Mouse (Mus musculus): ENCODE measurements around the gene Wdr54. TPM values are rescaled to one million over a fixed set of nuclear protein-coding genes. Genes with fewer than 3 reads are reported as not detected.
"Not testable (repeated sequence)": the region's sequence is repeated elsewhere in the genome, so short reads cannot be mapped to it uniquely, and the experiment has no call there.

Wdr54 gene
- total RNA-seq, 2 experiments from 2014 or later = 25.0 to 32.0 TPM

DNA sequence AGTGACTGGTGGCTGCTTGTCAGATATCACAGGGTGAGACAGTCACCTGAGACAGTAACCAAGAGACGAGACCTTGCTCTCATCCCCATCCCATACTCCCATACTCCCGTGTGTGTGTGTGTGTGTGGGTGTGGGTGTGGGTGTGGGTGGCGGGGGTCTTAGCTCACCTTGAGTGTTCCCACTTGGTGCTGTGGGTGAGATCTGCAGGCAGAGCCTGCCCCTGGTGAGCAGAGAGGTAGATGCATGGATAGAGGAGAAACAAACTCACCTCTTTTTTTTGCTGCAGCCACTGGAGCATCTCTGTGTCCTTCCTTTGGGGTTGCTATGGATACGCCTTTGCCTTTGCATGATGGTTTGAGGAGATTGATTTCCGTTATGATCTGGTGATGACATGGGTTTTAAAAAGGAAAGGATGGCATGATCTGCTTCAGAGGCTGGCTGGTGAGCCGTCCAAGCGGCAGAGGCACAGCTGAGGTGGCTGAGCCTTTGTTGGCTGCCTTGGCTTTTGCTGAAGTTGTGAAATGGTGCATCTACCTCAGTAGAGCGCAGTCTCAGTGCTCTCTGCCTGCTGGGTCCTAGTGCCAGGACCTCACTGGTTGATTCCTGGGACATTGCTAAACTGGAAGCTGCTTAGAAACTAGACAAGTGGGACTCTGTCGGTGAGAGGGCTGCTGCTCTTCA, 16.2 kb upstream of the Wdr54 start:
- peak overlapping the region; percentile 65 for H3K4me3 ChIP-seq
- H3K27ac ChIP-seq = peak overlapping the region; percentile 90
- peak; percentile 75 to 77 for DNase-seq (ENCODE audit: low spot score in 2 of 2)
- no peak for TF ChIP-seq CTCF (conservative IDR thresholded peaks at IDR 0.05)

DNA sequence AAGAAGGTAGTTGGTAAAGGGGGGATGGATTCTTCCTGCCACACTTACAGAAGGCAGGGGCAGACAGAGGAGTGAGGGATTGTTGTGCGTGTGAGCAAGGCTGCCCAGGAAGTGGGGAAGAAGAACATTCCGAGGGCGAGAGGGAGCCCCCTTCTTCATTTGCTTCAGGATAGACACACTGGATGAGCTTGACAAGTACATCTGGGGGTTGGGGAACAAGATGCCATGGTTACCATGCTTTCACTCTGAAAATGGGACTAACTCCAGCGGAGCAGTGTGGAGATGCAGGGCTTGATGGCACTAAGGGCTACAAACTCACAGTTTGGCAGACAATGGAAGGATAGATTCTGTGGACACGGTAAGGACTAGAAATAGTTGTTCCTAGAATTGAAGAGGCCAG, 14.9 kb upstream of the Wdr54 start:
- TF ChIP-seq CTCF (conservative IDR thresholded peaks at IDR 0.05) = no peak
- Histone ChIP-seq H3K27ac (peak overlapping the region; percentile 90), H3K4me3 (peak overlapping the region; percentile 65)
- peak in 1 of 2 experiments; percentile 39 for DNase-seq (ENCODE audit: low spot score in 2 of 2)

DNA sequence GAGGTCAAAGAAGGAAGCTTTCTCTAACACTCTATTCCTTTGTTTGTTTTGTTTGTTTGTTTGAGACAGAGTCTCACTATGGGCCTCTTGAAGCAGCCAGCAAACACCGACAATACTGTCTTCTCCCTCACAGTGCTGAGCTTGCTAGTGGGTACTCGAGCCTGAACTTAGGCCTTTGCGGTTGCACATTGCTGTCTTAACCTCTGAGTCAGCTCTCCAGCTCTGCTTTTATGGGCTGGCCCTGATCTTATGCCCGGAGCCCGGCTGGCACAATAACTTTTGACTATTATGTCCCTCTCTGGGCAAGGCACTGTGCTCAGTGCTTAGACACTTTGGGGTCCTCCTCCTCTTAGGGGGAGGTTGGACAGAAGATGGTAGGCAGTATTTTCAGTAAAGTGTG, 13.7 kb upstream of the Wdr54 start:
- peak overlapping the region; percentile 90 for H3K27ac ChIP-seq
- no peak for DNase-seq (ENCODE audit: low spot score in 2 of 2)
- TF ChIP-seq CTCF (conservative IDR thresholded peaks at IDR 0.05) = no peak
- H3K4me3 ChIP-seq = peak overlapping the region; percentile 65; the same call in 1 of the 2 replicates

DNA sequence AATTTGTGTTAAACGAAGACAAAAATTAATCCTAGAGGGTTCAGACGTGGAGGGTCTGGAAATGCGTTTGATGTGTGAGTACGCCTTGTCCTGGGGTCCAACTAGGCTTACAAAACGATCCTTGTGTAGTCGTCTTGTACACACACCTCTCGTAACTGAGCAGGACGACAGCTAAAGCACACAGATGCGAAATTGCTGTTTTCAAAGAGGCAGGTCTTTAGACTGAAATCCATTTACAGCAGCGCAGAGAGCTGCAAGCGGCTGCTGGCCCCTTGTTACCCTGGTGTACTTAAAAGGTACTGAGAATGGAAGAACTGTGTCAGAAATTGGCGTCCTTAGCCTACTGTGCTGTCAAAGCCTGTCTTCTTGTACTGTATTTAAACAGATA, 10.0 kb upstream of the Wdr54 start:
- peak overlapping the region; percentile 96 for H3K27ac ChIP-seq
- peak; percentile 57 for TF ChIP-seq CTCF (conservative IDR thresholded peaks at IDR 0.05)
- DNase-seq (ENCODE audit: low spot score in 2 of 2) = no peak
- H3K4me3 ChIP-seq = peak overlapping the region; percentile 92

DNA sequence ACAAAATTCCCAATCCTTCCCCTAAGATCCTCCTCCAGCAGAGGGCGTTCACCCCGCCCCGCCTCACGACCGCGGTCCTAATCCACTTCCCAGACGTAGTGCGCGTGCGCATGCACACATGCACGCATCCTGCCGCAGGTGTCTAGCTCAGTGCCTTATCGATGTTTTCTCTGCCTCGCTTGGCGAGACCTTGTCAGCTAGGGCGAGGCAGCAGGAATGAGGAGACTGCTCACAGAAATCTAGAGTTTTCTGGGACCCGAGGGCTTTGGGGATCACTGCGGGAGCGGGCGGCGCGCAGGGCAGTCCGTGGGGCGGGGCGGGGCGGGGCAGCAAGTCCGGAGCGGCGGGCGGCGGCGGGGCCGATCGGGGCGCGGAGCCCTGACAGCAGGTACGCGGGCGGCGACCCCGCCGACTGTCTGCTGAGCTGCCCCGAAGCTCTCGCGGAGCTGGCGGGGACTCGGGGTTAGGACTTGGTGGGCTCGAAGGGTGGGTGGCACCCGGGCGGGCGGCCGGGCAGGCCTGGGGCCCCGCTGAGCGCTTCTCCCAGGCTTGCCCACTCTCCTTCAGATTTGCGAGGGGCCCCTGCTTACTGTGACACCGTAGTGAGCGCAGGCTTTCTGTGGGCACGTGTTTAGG, 9.5 kb upstream of the Wdr54 start, which contains the start of gene Dctn1:
TSS of gene Dctn1 (plus strand) at position 314 of the 636 bp plus-strand sequence.
- TF ChIP-seq CTCF (conservative IDR thresholded peaks at IDR 0.05) = peak; percentile 88
- DNase-seq (ENCODE audit: low spot score in 2 of 2) = peak; percentile 93 to 94
- H3K27ac ChIP-seq = peak within 1 kb of the TSS; percentile 96
- H3K4me3 ChIP-seq = peak within 1 kb of the TSS; percentile 92

DNA sequence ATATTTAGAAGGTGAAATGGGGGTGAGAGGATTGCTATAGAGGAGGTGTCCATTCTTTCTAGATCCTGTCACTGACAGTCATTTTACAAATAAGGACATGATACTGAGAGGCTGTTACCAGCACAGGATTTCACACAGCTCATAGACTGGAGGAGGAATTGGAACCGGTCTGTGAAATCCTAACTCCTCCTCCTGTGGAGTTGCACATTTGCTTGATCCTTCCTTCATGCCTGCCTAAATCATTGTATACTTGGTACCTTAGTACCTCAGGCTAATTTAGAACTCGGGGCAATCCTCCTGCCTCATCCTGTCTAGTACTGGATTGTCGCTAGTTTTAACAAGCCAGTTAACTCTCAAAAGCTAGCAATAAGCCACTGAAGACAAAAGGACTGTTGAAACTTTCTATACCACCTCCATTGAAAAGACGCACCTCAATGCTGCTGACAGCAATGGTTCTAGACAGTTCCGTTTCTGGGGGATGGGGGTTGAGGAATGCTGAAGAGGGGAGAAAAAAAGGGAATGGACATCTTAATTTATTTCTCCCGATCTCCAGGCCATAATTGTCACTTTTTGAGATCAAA, 8.9 kb upstream of the Wdr54 start:
- DNase-seq (ENCODE audit: low spot score in 2 of 2) = peak in 1 of 2 experiments; percentile 33
- Histone ChIP-seq H3K27ac (peak overlapping the region; percentile 96), H3K4me3 (peak overlapping the region; percentile 92)
- no peak for TF ChIP-seq CTCF (conservative IDR thresholded peaks at IDR 0.05)

DNA sequence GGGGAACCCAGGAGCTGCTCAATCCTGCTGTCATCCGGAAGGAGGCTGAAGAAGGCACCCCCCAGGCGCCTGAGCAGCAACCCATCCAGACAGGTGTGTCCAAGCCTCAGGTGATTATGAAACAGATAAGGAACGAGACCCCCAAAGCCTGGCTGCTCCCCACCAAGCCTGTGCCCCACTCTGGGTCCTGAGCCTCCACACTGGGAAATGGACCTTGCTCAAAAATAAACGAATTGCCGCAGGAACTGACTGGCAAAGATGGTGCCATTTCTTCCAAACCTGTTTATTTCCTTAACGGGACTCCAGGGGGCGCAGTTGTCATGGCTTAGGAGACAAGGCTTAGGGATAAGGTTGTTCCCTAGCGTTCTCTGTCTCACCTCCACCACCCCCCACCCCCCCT, 6.5 kb upstream of the Wdr54 start:
- peak; percentile 79 for TF ChIP-seq CTCF (conservative IDR thresholded peaks at IDR 0.05)
- no peak overlapping the region for H3K27ac ChIP-seq
- peak; percentile 43 to 66 for DNase-seq (ENCODE audit: low spot score in 2 of 2)
- peak overlapping the region; percentile 38 for H3K4me3 ChIP-seq

DNA sequence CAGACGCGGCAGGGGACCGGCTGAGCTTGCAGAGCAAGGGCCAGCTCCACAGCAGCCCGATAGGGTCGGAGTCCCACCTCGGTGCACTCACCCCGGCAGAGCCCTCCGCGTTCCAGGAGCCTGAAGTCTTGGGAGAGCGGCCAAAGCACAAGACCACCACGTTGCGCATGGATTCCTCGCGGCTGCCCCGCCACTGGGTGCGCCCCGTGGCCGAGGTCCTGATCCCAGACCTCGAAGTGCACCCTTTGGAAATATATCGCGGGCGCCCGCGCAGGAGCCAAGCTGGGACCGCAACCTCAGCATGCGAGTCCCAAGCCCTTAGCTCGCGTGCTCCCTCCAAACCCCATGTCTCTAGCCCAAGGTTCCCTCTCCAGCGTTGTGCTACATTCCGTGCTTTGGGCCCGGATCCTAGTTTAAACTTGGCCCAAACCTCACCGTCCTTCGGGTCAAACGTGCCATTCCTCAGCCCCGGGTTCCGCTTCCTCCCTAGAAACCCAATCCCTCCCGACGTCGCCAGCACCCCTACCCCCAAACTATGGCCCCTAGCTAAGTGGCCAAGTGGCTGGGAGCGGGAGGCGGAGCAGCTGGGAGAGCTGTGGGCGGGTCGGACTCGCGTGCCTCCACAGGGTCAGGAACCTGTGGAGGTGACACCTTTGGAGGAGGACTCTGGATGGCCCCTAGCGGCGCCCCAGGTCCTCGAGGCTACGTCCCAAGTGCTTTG, 5.9 kb upstream of the Wdr54 start:
- no peak for TF ChIP-seq CTCF (conservative IDR thresholded peaks at IDR 0.05)
- H3K4me3 ChIP-seq = peak overlapping the region; percentile 38
- no peak for DNase-seq (ENCODE audit: low spot score in 2 of 2)
- no peak overlapping the region for H3K27ac ChIP-seq

DNA sequence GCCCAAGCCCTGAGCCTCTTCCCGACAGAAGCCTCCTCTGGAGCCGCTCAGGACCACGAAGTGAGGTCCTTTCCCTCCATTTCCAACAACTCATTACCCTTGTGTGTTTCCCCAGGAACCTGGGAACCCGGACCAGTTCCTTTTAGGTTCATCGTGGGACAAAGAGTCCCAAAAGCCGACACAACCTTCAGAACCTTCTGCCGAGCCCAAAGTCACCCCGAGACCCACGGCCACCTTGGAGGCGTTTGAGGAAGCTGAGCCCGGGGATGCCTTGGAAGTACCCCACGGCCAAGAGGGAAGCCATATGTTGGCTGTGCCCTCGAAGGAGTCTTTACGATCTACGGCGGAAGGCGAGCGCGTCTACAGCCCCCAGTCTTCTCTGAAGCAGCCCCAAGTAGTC, 5.2 kb upstream of the Wdr54 start:
- H3K4me3 ChIP-seq = no peak overlapping the region
- DNase-seq (ENCODE audit: low spot score in 2 of 2) = no peak
- no peak overlapping the region for H3K27ac ChIP-seq
- TF ChIP-seq CTCF (conservative IDR thresholded peaks at IDR 0.05) = no peak

DNA sequence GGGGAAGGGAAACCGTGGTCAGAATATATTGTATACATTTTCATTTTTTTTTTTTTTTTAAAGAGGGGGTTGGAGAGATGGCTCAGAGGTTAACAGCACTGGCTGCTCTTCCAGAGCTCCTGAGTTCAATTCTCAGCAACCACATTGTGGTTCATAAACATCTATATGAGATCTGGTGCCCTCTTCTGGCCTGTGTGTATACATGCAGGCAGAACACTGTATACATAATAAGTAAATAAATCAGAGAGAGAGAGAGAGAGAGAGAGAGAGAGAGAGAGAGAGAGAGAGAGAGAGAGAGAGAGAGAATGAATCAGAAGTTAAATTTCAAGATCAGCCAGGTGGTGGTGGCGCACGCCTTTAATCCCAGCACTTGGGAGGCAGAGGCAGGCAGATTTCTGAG, 3.3 kb upstream of the Wdr54 start:
- H3K4me3 ChIP-seq; DNase-seq (ENCODE audit: low spot score in 2 of 2); H3K27ac ChIP-seq: not testable (repeated sequence)
- peak; percentile 69 for TF ChIP-seq CTCF (conservative IDR thresholded peaks at IDR 0.05)

DNA sequence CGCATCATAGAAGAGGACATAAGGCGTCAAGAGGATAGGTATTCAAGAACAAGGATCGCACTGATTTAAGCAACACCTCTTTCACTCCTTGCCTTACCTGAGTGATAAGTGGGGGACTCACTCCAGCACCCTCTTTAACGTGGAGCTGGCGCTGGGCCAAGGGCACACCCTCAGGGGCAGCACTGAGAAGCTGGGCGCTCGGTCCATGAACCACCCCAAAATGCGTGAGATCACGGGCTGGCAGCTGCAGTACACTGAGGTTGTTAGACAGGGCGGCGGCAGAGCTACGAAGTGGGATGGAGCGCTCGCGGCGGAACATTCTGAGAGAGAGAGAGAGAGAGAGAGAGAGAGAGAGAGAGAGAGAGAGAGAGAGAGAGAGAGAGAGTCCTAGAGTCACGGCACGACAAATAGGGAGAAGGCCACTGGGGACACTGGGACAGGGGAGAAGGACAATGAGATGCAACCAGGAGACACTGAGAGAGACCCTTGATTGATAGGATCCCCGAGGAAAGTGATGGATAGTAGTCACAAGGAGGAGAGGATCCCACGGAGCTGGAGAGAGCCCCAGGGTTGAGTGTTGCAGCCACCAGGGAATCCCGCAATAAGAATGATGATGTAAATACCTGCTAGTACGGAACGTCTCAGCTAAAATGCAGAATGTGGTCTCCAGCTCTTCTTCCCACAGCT, 502 bp downstream of the Wdr54 start:
- no peak for TF ChIP-seq CTCF (conservative IDR thresholded peaks at IDR 0.05)
- DNase-seq (ENCODE audit: low spot score in 2 of 2) = peak in 1 of 2 experiments; percentile 43
- peak overlapping the region; percentile 83 for H3K27ac ChIP-seq
- peak overlapping the region; percentile 78 for H3K4me3 ChIP-seq

DNA sequence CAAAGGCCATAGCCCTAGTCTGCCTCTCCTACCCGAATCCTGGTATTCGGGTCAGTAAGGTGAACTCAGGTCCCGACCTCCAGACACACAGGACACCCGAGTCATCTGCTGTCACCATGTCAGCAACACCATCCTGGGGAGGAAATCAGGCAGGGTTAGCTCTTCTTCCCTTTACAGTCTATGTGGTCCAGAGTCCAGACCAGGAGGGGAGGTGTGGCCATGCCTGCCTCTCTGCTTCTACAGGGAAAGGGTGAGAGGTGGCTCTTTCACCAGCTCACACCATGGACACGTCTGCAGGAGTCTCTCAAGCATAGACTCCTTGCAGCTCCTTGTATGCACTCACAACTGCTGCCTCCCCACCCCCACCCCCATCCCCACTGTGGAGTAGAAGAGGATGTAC, 2.7 kb downstream of the Wdr54 start:
- TF ChIP-seq CTCF (conservative IDR thresholded peaks at IDR 0.05) = no peak
- H3K27ac ChIP-seq = no peak overlapping the region
- H3K4me3 ChIP-seq = no peak overlapping the region
- no peak for DNase-seq (ENCODE audit: low spot score in 2 of 2)
